Mouse (Mus musculus): ENCODE results near the gene Mpo.

DNA sequence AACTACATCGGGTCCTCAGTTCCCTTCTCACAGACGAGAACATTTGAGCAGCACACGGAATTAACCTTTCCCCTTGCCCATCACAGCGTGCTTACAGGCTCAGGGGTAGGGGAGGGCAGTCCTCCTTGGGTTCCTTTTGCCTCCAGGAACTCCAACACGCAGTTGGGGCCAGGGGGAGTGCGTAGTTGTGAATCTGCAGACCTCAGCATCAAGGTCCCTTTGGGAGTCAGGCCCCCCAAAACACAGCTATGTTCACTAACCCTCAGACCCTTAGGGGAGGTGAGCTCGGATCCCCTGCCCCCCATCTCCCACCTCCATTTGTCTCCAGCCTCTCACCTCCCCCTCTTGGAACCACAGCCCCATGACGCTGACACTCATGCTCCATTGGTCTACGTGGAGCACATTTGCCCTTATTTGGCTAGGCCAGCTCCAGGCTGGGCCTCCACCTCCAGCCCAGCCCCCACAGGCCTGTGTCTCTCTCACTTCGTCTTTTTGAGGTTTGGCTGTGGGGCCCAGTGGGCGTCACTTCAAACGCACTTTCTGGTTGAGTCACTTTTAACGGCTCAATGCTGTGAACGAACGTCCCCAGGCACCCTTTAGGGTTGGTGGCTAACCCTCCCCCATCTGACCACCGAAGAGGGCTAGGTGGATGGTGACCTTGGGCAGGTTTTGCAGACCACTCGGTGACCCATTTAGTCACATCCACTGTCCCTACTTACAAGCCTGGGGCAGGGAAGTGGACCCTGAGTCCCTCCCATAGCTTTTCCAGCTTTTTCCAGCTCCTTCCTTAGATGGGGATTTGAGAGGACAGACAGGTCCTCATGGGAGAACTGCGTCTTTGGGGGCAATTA, 44.0 kb upstream of the Mpo start:
- TF ChIP-seq POLR2A (IDR thresholded peaks at IDR 0.05; ENCODE audit: insufficient read length, low read depth), result peak; percentile 23
- TF ChIP-seq E2F4 (IDR thresholded peaks at IDR 0.05; ENCODE audit: insufficient read depth), result no peak

Measured in myocyte (in vitro differentiated cells).